24 mouse cellular contexts compared by ENCODE assay signal in the genomic region with DNA sequence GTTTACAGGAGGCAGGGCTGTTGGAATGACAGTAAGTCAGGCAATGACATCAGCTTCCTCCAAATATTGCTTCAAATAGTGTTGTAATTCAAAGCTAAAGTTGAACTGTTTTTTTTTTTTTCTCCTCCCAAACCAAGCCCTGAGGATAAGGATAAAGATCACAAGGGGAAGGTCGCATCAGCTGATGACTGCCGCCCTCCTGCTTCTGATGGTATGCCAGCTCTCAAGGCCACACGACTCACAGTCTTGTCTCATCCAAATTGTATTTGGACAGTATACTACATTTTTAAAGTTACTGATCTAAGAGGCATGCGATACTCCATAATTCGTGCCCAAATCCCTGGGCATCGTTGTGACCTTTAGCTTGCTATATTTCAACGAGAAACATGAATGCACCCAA. TPM values are rescaled to one million over a fixed set of nuclear protein-coding genes. Genes with fewer than 3 reads are reported as not detected.
DNase-seq lines count a peak whose midpoint lies in the region; ATAC-seq and TF ChIP-seq lines count a peak whose summit lies in the region.
"Had no signal": no experiment of that assay in that cellular context is flagged by ENCODE, and none has a peak within 500 bp of the region (broad histone marks: within the 10 kb centered on the region; RNA-seq: fewer than 3 reads in every experiment).

No protein-coding gene starts in this region.

- no peaks in the 10 kb centered on the region for H3K79me2 ChIP-seq in liver, adult 2 months (ENCODE audit: control insufficient read depth, insufficient read depth, low read length)

- no peaks in the 10 kb centered on the region for H3K4me1 ChIP-seq in liver, adult 2 months (ENCODE audit: control insufficient read depth, insufficient read depth, low read length)
- peaks cover 2% of the 10 kb centered on the region; the same call in 1 of the 2 replicates for H3K4me1 ChIP-seq in liver, postnatal 0 days (ENCODE audit: insufficient read depth)
- no peaks in the 10 kb centered on the region for H3K4me1 ChIP-seq in cerebellum, adult 2 months (ENCODE audit: control insufficient read depth, insufficient read depth, low read length)
- H3K4me1 ChIP-seq: embryonic facial prominence, embryonic 10.5 days; forebrain, embryonic 12.5 days; midbrain, embryonic 15.5 days; neural tube, embryonic 15.5 days had no signal

- H3K4me3 ChIP-seq in liver, adult 2 months (ENCODE audit: insufficient read depth, low read depth, low read length) = no peak overlapping the region
- no peak overlapping the region for H3K4me3 ChIP-seq in liver, postnatal 0 days (ENCODE audit: low read depth, low read length)
- H3K4me3 ChIP-seq in cerebellum, adult 2 months (replicated peaks; ENCODE audit: insufficient read depth, low read depth, low read length) = no peak overlapping the region
- H3K4me3 ChIP-seq: embryonic facial prominence, embryonic 10.5 days; forebrain, embryonic 12.5 days; left cerebral cortex, adult 2 months; megakaryocyte, embryonic 14.5 days; midbrain, embryonic 15.5 days; neural tube, embryonic 15.5 days had no signal

- H3K9me3 ChIP-seq in liver, postnatal 0 days (ENCODE audit: low read length) = no peaks in the 10 kb centered on the region
- H3K9me3 ChIP-seq: embryonic facial prominence, embryonic 10.5 days; forebrain, embryonic 12.5 days; midbrain, embryonic 15.5 days; neural tube, embryonic 15.5 days had no signal

- 59% methylated on average over 7 of the region's 7 CpGs for WGBS in liver, adult 2 months
- WGBS in liver, postnatal 0 days (ENCODE audit: insufficient replicate concordance) = 68% methylated on average over 7 of the region's 7 CpGs
- 83% methylated on average over 7 of the region's 7 CpGs for WGBS in cerebellum, adult 2 months

- H3K9ac ChIP-seq in liver, adult 2 months (ENCODE audit: low read depth, low read length) = no peak overlapping the region
- H3K9ac ChIP-seq in liver, postnatal 0 days (replicated peaks) = no peak overlapping the region
- H3K9ac ChIP-seq: forebrain, embryonic 12.5 days; midbrain, embryonic 15.5 days; neural tube, embryonic 15.5 days had no signal

- H3K27me3 ChIP-seq in liver, adult 2 months (ENCODE audit: control insufficient read depth, insufficient read depth, low read length) = no peaks in the 10 kb centered on the region
- H3K27me3 ChIP-seq in liver, postnatal 0 days (ENCODE audit: insufficient read depth, low read length) = no peaks in the 10 kb centered on the region
- no peaks in the 10 kb centered on the region for H3K27me3 ChIP-seq in cerebellum, adult 2 months (ENCODE audit: control insufficient read depth, insufficient read depth, low read length)
- H3K27me3 ChIP-seq: forebrain, embryonic 12.5 days; megakaryocyte, embryonic 14.5 days; midbrain, embryonic 15.5 days; neural tube, embryonic 15.5 days had no signal

- DNase-seq in liver, adult 2 months (ENCODE audit: extremely low read depth, low read depth, low spot score) = peak; percentile 71
- DNase-seq in liver, postnatal 0 days = no peak
- peak; percentile 20 for DNase-seq in 416B (ENCODE audit: low read depth)
- peak; percentile 67 for DNase-seq in adrenal gland, postnatal 10 days
- DNase-seq in spleen, adult 12 weeks (ENCODE audit: low spot score) = no peak
- DNase-seq in cerebellum, adult 2 months = no peak
- DNase-seq: cerebellum, adult 18-20 months; gastrocnemius, postnatal 10 days; kidney, adult 8-10 months; kidney, postnatal 25 days; left cerebral cortex, postnatal 4 days; liver; lung, adult 18-20 months; thymus, postnatal 25 days had no signal

- no peak for ATAC-seq in liver, postnatal 0 days
- ATAC-seq in granulocyte monocyte progenitor cell, adult 5-6 weeks (replicated peaks; ENCODE audit: poor library complexity, severe bottlenecking) = peak; percentile 56
- ATAC-seq: activated CD4-positive, CD25-positive, alpha-beta regulatory T cell, adult 4 months; hindbrain, embryonic 16.5 days; midbrain, embryonic 15.5 days had no signal

- H3K27ac ChIP-seq in liver, adult 2 months (replicated peaks; ENCODE audit: insufficient read depth, low read depth, low read length) = no peak overlapping the region
- no peak overlapping the region for H3K27ac ChIP-seq in liver, postnatal 0 days (ENCODE audit: low read depth)
- no peak overlapping the region for H3K27ac ChIP-seq in cerebellum, adult 2 months (ENCODE audit: insufficient read depth, low read length)
- H3K27ac ChIP-seq: embryonic facial prominence, embryonic 10.5 days; forebrain, embryonic 12.5 days; left cerebral cortex, adult 2 months; midbrain, embryonic 15.5 days; neural tube, embryonic 15.5 days had no signal

- no peak overlapping the region for H3K4me2 ChIP-seq in liver, postnatal 0 days (ENCODE audit: low read depth, low read length)
- H3K4me2 ChIP-seq: forebrain, embryonic 12.5 days; midbrain, embryonic 15.5 days; neural tube, embryonic 15.5 days had no signal

- no peak for TF ChIP-seq EP300 in liver, postnatal 0 days (IDR thresholded peaks at IDR 0.05; ENCODE audit: low read depth)

- TF ChIP-seq POLR2A in liver, adult 2 months (IDR thresholded peaks at IDR 0.05; ENCODE audit: extremely low read depth, insufficient read depth, low read length) = no peak
- TF ChIP-seq POLR2A in cerebellum, adult 2 months (IDR thresholded peaks at IDR 0.05; ENCODE audit: borderline replicate concordance, insufficient read depth, low read length) = no peak

- TF ChIP-seq CTCF in liver, adult 2 months (IDR thresholded peaks at IDR 0.05; ENCODE audit: low read depth, low read length) = no peak
- TF ChIP-seq CTCF in liver, postnatal 0 days (IDR thresholded peaks at IDR 0.05; ENCODE audit: low read depth) = no peak
- no peak for TF ChIP-seq CTCF in cerebellum, adult 2 months (IDR thresholded peaks at IDR 0.05; ENCODE audit: borderline replicate concordance, insufficient read depth, low read depth, low read length)

- H3K36me3 ChIP-seq in liver, adult 2 months (ENCODE audit: control insufficient read depth, insufficient read depth, low read length) = no peaks in the 10 kb centered on the region
- H3K36me3 ChIP-seq in liver, postnatal 0 days (replicated peaks; ENCODE audit: insufficient read depth, low read length) = no peaks in the 10 kb centered on the region
- H3K36me3 ChIP-seq: embryonic facial prominence, embryonic 10.5 days; forebrain, embryonic 12.5 days; G1E; midbrain, embryonic 15.5 days; neural tube, embryonic 15.5 days had no signal

RNA-seq across cellular contexts. Expression of a gene that starts 49.1 kb away (rescaled TPM):
- total RNA-seq in liver, adult 2 months (2014; rRNA removed) = 0.27 and 0.28 TPM in 2 replicates
- 0.83 and 0.99 TPM in 2 replicates for polyA plus RNA-seq in liver, adult 2 months (2012; rRNA removed)
- 2.0 and 2.4 TPM in 2 replicates for polyA plus RNA-seq in liver, postnatal 0 days (2015; fragmentation: Nextera tagmentation; extraction: Ambion mirVana)
- 1 to 10 TPM; 6.2 to 6.3 TPM for total RNA-seq in adrenal gland, postnatal 10 days (2021)
- not detected in 2 replicates for total RNA-seq in granulocyte monocyte progenitor cell, adult 5-6 weeks (2014; fragmentation: Nextera tagmentation)
- total RNA-seq in granulocyte monocyte progenitor cell, adult 5-6 weeks (2017) = 0.95 TPM in 1 of 2 replicates, not detected in the other
- 0.51 and 0.71 TPM in 2 replicates for polyA plus RNA-seq in cerebellum, adult 2 months (2012; rRNA removed)
- total RNA-seq: G1E; left cerebral cortex, adult 2 months had no signal
- polyA plus RNA-seq: G1E had no signal

Comparison
In these comparisons a context has a peak if more than half of its experiments do, and no peak if none do; other contexts are left out.
1. DNase-seq: peak in liver, adult 2 months (single experiment), 416B (single experiment) and adrenal gland, postnatal 10 days (single experiment); none in liver, postnatal 0 days (single experiment), spleen, adult 12 weeks (single experiment) and cerebellum, adult 2 months (0 of 2).